Mouse (Mus musculus) CH12.LX (cell line): ENCODE data around the gene Lcat. TPM values are rescaled to one million over a fixed set of nuclear protein-coding genes. Genes with fewer than 3 reads are reported as not detected.

ENCODE experiments used
- DNase-seq: peaks from one replicate; pipeline ENCODE4 v3.0.0-alpha.2; 2013; ENCODE audit errors: extremely low read depth
- H3K27ac ChIP-seq: 2 replicates; pipeline ENCODE4 v1.5.1; 2012; ENCODE audit warnings: low read depth, mild to moderate bottlenecking, control low read depth, moderate library complexity; ENCODE audit not compliant: insufficient read depth
- H3K27me3 ChIP-seq: replicated peaks from 2 replicates; pipeline ENCODE3; 2012; ENCODE audit warnings: inconsistent platforms
- H3K36me3 ChIP-seq, 2 experiments: replicated peaks in 1 of 2; 2 replicates each; pipeline versions ENCODE3 to v1.6.1; 2012; ENCODE audit warnings: inconsistent platforms in 1 of 2, low read length in 1 of 2, mild to moderate bottlenecking in 1 of 2, mixed read lengths in 1 of 2, moderate library complexity in 1 of 2; ENCODE audit not compliant: control insufficient read depth in 1 of 2, insufficient read depth in 1 of 2
- H3K4me1 ChIP-seq, 2 experiments: 2 replicates each; pipeline ENCODE4 v1.6.1; 2012; ENCODE audit warnings: inconsistent platforms in 1 of 2, moderate library complexity in 1 of 2; ENCODE audit not compliant: insufficient read depth in 2 of 2, control insufficient read depth in 1 of 2
- H3K4me2 ChIP-seq: 2 replicates; pipeline ENCODE4 v1.6.1; 2012; ENCODE audit warnings: low read depth, mild to moderate bottlenecking, control low read depth; ENCODE audit not compliant: poor library complexity, insufficient read depth, severe bottlenecking
- H3K4me3 ChIP-seq, 3 experiments: fragments of 150-350 bp in 1 of 3; sonication (generic) in 1 of 3; replicated peaks in 1 of 3; 2 replicates each; pipeline versions ENCODE3 to v1.5.1; 2011 to 2012; ENCODE audit warnings: low read depth in 2 of 3, low read length in 2 of 3, mild to moderate bottlenecking in 2 of 3, moderate library complexity in 2 of 3, control low read depth in 1 of 3, improper control_type of control experiment in 1 of 3, inconsistent platforms in 1 of 3, mixed read lengths in 1 of 3; ENCODE audit not compliant: poor library complexity in 1 of 3
- H3K79me2 ChIP-seq: replicated peaks from 2 replicates; pipeline ENCODE4 v1.6.1; 2012; ENCODE audit warnings: mild to moderate bottlenecking, moderate library complexity; ENCODE audit not compliant: control insufficient read depth, poor library complexity, insufficient read depth, severe bottlenecking; ENCODE audit errors: extremely low read depth
- H3K9ac ChIP-seq: 2 replicates; pipeline ENCODE4 v1.6.1; 2012; ENCODE audit warnings: low read depth, mild to moderate bottlenecking, control low read depth, moderate library complexity; ENCODE audit not compliant: insufficient read depth
- H3K9me3 ChIP-seq: replicated peaks from 2 replicates; pipeline ENCODE3; 2012; ENCODE audit warnings: low read length, inconsistent platforms, mixed read lengths
- BHLHE40 ChIP-seq: IDR thresholded peaks from 2 replicates; pipeline ENCODE4 v1.6.1; 2011; ENCODE audit warnings: mild to moderate bottlenecking, low read depth, low read length, improper control_type of control experiment
- CHD1 ChIP-seq: IDR thresholded peaks from 2 replicates; pipeline ENCODE4 v1.6.1; 2012; ENCODE audit warnings: low read depth, low read length, improper control_type of control experiment, inconsistent platforms
- CTCF ChIP-seq, 2 experiments: IDR thresholded peaks in 1 of 2; conservative IDR thresholded peaks in 1 of 2; 2 replicates each; pipeline ENCODE4 v1.5.1; 2011 to 2012; ENCODE audit warnings: low read depth in 2 of 2, low read length in 2 of 2, improper control_type of control experiment in 1 of 2, inconsistent platforms in 1 of 2, mild to moderate bottlenecking in 1 of 2, moderate library complexity in 1 of 2
- ELF1 ChIP-seq: IDR thresholded peaks from 2 replicates; pipeline ENCODE4 v1.6.1; 2014; ENCODE audit warnings: low read depth, mild to moderate bottlenecking, inconsistent platforms, low read length, improper control_type of control experiment
- ETS1 ChIP-seq: conservative IDR thresholded peaks from 2 replicates; pipeline ENCODE4 v1.6.1; 2012; ENCODE audit warnings: low read depth, mild to moderate bottlenecking, inconsistent platforms, low read length, improper control_type of control experiment, moderate library complexity
- GABPA ChIP-seq: IDR thresholded peaks from 2 replicates; pipeline ENCODE4 v1.6.1; 2012; ENCODE audit warnings: low read depth, low read length, improper control_type of control experiment, inconsistent platforms; ENCODE audit not compliant: insufficient replicate concordance
- HCFC1 ChIP-seq: IDR thresholded peaks from 2 replicates; pipeline ENCODE4 v1.6.1; 2012; ENCODE audit warnings: low read depth, mild to moderate bottlenecking, inconsistent platforms, low read length, improper control_type of control experiment
- IRF4 ChIP-seq: IDR thresholded peaks from 2 replicates; pipeline ENCODE4 v1.6.1; 2014; ENCODE audit warnings: low read depth, mild to moderate bottlenecking, inconsistent platforms, low read length, improper control_type of control experiment
- MAX ChIP-seq: IDR thresholded peaks from 2 replicates; pipeline ENCODE4 v1.6.1; 2011; ENCODE audit warnings: low read length, improper control_type of control experiment
- MEF2A ChIP-seq: IDR thresholded peaks from 2 replicates; pipeline ENCODE4 v1.6.1; 2014; ENCODE audit warnings: low read depth, mild to moderate bottlenecking, inconsistent platforms, low read length, improper control_type of control experiment, borderline replicate concordance
- NRF1 ChIP-seq: IDR thresholded peaks from 2 replicates; pipeline ENCODE4 v1.6.1; 2014; ENCODE audit warnings: low read depth, mild to moderate bottlenecking, inconsistent platforms, low read length, improper control_type of control experiment, moderate library complexity
- POLR2A ChIP-seq: IDR thresholded peaks from 2 replicates; pipeline ENCODE4 v1.6.1; 2011; ENCODE audit warnings: low read depth, mild to moderate bottlenecking, improper control_type of control experiment, low read length
- POLR2AphosphoS2 ChIP-seq: IDR thresholded peaks from 2 replicates; pipeline ENCODE4 v1.6.1; 2011; ENCODE audit warnings: low read depth, low read length, improper control_type of control experiment
- RAD21 ChIP-seq: IDR thresholded peaks from 2 replicates; pipeline ENCODE4 v1.6.1; 2011; ENCODE audit warnings: low read depth, mild to moderate bottlenecking, low read length, improper control_type of control experiment, moderate library complexity
- SMC3 ChIP-seq: IDR thresholded peaks from 2 replicates; pipeline ENCODE4 v1.6.1; 2011; ENCODE audit warnings: low read depth, low read length, improper control_type of control experiment
- TCF12 ChIP-seq: IDR thresholded peaks from 2 replicates; pipeline ENCODE4 v1.6.1; 2014; ENCODE audit warnings: low read depth, mild to moderate bottlenecking, inconsistent platforms, low read length, improper control_type of control experiment
- UBTF ChIP-seq: IDR thresholded peaks from 2 replicates; pipeline ENCODE4 v1.6.1; 2012; ENCODE audit warnings: low read depth, mild to moderate bottlenecking, inconsistent platforms, low read length, improper control_type of control experiment, moderate library complexity
- ZC3H11A ChIP-seq: IDR thresholded peaks from 2 replicates; pipeline ENCODE4 v1.6.1; 2012; ENCODE audit warnings: low read depth, mild to moderate bottlenecking, inconsistent platforms, low read length, improper control_type of control experiment
- ZMIZ1 ChIP-seq: IDR thresholded peaks from 2 replicates; pipeline ENCODE4 v1.6.1; 2012; ENCODE audit warnings: low read depth, mild to moderate bottlenecking, inconsistent platforms, low read length, improper control_type of control experiment
- ZNF384 ChIP-seq: IDR thresholded peaks from 2 replicates; pipeline ENCODE4 v1.6.1; 2012; ENCODE audit warnings: low read depth, low read length, improper control_type of control experiment, inconsistent platforms
- dilution Hi-C: fragments of 300-500 bp; cut with MboI; formaldehyde crosslinking; loops from 2 replicates; pipeline ENCODE4 v1.14.3; 2020; ENCODE audit warnings: low sequenced_read_pairs; ENCODE audit not compliant: extremely low pct_unique_long_range_greater_than_20kb, extremely low pct_ligation_motif_present
- in situ Hi-C: fragments of 300-500 bp; cut with MboI; formaldehyde crosslinking; loops from 3 replicates; pipeline ENCODE4 v1.14.3; 2019; ENCODE audit warnings: low sequenced_read_pairs, low pct_ligation_motif_present, low pct_unique_long_range_greater_than_20kb, mixed read lengths
- polyA plus RNA-seq: library from polyadenylated mRNA; unstranded; fragments of >175 nt; gene quantifications from 2 replicates; pipeline ENCODE4 v1.2.1, GENCODE M21; 2012; ENCODE audit warnings: low read depth; ENCODE audit not compliant: insufficient read length
- total RNA-seq, 2 experiments: library from RNA; depleted of rRNA; stranded (reverse); fragments of 300-350 nt in 1 of 2; fragments of >200 nt in 1 of 2; gene quantifications; 2 replicates each; pipeline ENCODE4 v1.2.3; 2012 to 2014

The Lcat gene
- total and polyA plus RNA-seq, 3 experiments = 0.17 to 0.34 TPM; not detected in 1

GRCm38 (mm10) chr8:105992499-105992898 is 49.3 kb upstream of the Lcat start (continued):
- peak; percentile 68; the same call in 1 of the 2 replicates for TF ChIP-seq ETS1
- TF ChIP-seq NRF1 = no peak
- TF ChIP-seq POLR2AphosphoS2 = no peak
- peak; percentile 92 for TF ChIP-seq BHLHE40
- TF ChIP-seq MEF2A = peak; percentile 70; the same call in 1 of the 2 replicates
- no peak for TF ChIP-seq RAD21
- TF ChIP-seq ZMIZ1 = no peak
- peak; percentile 97 for TF ChIP-seq IRF4
- TF ChIP-seq UBTF = no peak

DNA sequence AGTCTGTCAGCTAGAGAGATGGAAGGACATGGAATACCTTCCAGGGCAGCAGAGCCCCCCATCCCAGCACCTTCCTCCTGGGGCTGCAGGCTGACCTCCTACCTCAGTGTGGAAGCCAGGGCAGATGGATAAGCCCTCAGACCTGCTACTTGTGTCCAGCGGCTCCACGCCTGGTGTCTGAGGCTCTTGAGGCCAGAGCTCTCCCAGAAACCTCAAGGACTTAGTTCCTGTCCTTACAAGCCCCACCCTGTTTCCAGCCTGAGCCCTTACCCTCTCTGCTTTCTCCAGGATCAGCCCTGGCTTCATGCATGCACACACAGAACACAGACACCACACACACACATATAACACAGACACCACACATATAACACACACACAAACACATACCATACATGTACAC is 48.4 kb upstream of the Lcat start:
- no peak overlapping the region for H3K4me2 ChIP-seq
- in situ Hi-C loops (loop anchor here (5.0 kb wide), 1 partner anchor 36 kb away; no protein-coding TSS in a partner anchor), dilution Hi-C loops (no loop called here)
- peaks cover 6% of the 10 kb centered on the region for H3K27me3 ChIP-seq
- no peak for DNase-seq
- no peaks in the 10 kb centered on the region for H3K79me2 ChIP-seq
- H3K9ac ChIP-seq = no peak overlapping the region
- H3K36me3 ChIP-seq = no peaks in the 10 kb centered on the region
- no peaks in the 10 kb centered on the region for H3K9me3 ChIP-seq
- H3K27ac ChIP-seq = peak overlapping the region; percentile 6; the same call in 1 of the 2 replicates
- no peak overlapping the region for H3K4me3 ChIP-seq
- H3K4me1 ChIP-seq = peaks cover 16 to 37% of the 10 kb centered on the region in 2 experiments
- TF ChIP-seq POLR2A (no peak), GABPA (no peak), CHD1 (no peak), MAX (no peak)

DNA sequence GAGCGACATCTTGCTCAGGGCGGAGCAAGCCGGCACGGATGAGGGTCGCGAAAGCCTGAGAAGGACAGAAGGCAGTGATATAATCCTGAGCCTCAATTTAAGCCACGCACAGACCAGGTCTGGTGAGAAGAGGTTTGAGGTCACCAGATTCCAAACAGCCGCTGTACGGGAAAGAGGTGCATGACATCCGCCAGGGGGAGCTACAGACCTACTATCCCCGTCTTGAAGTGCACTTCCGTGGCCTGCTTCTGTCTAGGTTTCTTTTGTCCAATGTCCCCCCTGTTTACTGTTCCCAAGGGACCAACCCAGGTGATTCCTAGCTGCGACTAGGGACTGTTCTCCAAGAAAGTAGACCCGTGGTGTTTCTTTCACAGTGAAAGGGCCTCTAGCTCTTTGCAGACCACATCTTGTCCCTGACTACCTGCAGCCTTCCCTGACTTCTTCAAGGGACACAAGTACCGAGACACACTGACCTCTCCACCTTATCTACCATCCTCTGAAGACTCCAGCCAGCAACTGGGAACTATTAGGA is 47.7 kb upstream of the Lcat start, which contains the start of gene Dus2:
Gene Dus2 (plus strand): TSS at position 482 of the 532 bp plus-strand sequence.
- Histone ChIP-seq H3K79me2 (no peaks in the 10 kb centered on the region), H3K27me3 (peaks cover 9% of the 10 kb centered on the region), H3K27ac (peak within 1 kb of the TSS; percentile 6; the same call in 1 of the 2 replicates), H3K4me3 (no peak within 1 kb of the TSS), H3K4me1 (peaks cover 11 to 31% of the 10 kb centered on the region in 2 experiments), H3K9ac (no peak within 1 kb of the TSS), H3K4me2 (peak within 1 kb of the TSS; percentile 25; the same call in 1 of the 2 replicates), H3K9me3 (no peaks in the 10 kb centered on the region), H3K36me3 (no peaks in the 10 kb centered on the region)
- TF ChIP-seq ZNF384 (no peak), BHLHE40 (peak; percentile 42; the same call in 1 of the 2 replicates), RAD21 (peak; percentile 98), MEF2A (peak; percentile 31; the same call in 1 of the 2 replicates), HCFC1 (0 out of 2 replicates have a peak, but pooled peaks have one; percentile 29), IRF4 (peak; percentile 58; the same call in 1 of the 2 replicates), TCF12 (no peak; the same call in 1 of the 2 replicates), ELF1 (peak; percentile 83), MAX (peak; percentile 43; the same call in 1 of the 2 replicates), SMC3 (peak; percentile 99), ZC3H11A (peak; percentile 90), GABPA (no peak), CTCF (conservative IDR thresholded peaks at IDR 0.05 in 1 of 2, IDR thresholded peaks at IDR 0.05 in 1 of 2; ENCODE audit: low read depth in 2 of 2, low read length in 2 of 2) (peak; percentile 73 to 98)
- in situ Hi-C loops = loop anchor here (5.0 kb wide), 1 partner anchor 36 kb away; no protein-coding TSS in a partner anchor
- dilution Hi-C loops = no loop called here
- DNase-seq = peak; percentile 92
